Mouse (Mus musculus) limb, embryonic 14.5 days (tissue): ENCODE measurements around the gene Tecta. TPM values are rescaled to one million over a fixed set of nuclear protein-coding genes. Genes with fewer than 3 reads are reported as not detected.

ENCODE experiments used
- ATAC-seq: fragments of 200-750 bp; cut with Nextera tagmentation; 2 replicates; pipeline ENCODE4 v1.8.0; 2017; ENCODE audit warnings: low read depth, moderate number of reproducible peaks, moderate TSS enrichment; ENCODE audit not compliant: low FRiP score
- DNase-seq: peaks from one replicate; pipeline ENCODE4 v3.0.0-alpha.2; 2015; ENCODE audit warnings: low spot score
- H3K27ac ChIP-seq: fragments of 300-500 bp; sonication (generic); replicated peaks from 2 replicates; pipeline ENCODE4 v1.5.1; 2014; ENCODE audit warnings: low read depth, mild to moderate bottlenecking, low read length, moderate library complexity, mixed read lengths
- H3K27me3 ChIP-seq: fragments of 300-500 bp; sonication (generic); 2 replicates; pipeline ENCODE4 v1.6.1; 2014; ENCODE audit warnings: low read length, mixed read lengths; ENCODE audit not compliant: control insufficient read depth, insufficient read depth
- H3K36me3 ChIP-seq: fragments of 300-500 bp; sonication (generic); 2 replicates; pipeline ENCODE4 v1.6.1; 2014; ENCODE audit warnings: mild to moderate bottlenecking, low read length, moderate library complexity, mixed read lengths; ENCODE audit not compliant: control insufficient read depth, insufficient read depth
- H3K4me1 ChIP-seq: fragments of 300-500 bp; sonication (generic); 2 replicates; pipeline ENCODE4 v1.6.1; 2014; ENCODE audit warnings: antibody characterized with exemption, low read length, mixed read lengths; ENCODE audit not compliant: control insufficient read depth, insufficient read depth
- H3K4me2 ChIP-seq: fragments of 300-500 bp; sonication (generic); replicated peaks from 2 replicates; pipeline ENCODE4 v1.6.1; 2014; ENCODE audit warnings: low read depth, mild to moderate bottlenecking, low read length, moderate library complexity; ENCODE audit not compliant: severe bottlenecking
- H3K4me3 ChIP-seq: fragments of 300-500 bp; sonication (generic); replicated peaks from 2 replicates; pipeline ENCODE4 v1.5.1; 2014; ENCODE audit warnings: low read length
- H3K9ac ChIP-seq: fragments of 300-500 bp; sonication (generic); 2 replicates; pipeline ENCODE4 v1.6.1; 2014; ENCODE audit warnings: mild to moderate bottlenecking, low read depth, low read length, moderate library complexity; ENCODE audit not compliant: severe bottlenecking
- H3K9me3 ChIP-seq: fragments of 300-500 bp; sonication (generic); 2 replicates; pipeline ENCODE4 v1.6.1; 2016; ENCODE audit warnings: low read length; ENCODE audit not compliant: control insufficient read depth
- POLR2A ChIP-seq: fragments of 200-500 bp; IDR thresholded peaks from 2 replicates; pipeline ENCODE4 v1.8.0; 2012; ENCODE audit warnings: inconsistent platforms, mild to moderate bottlenecking, moderate library complexity, borderline replicate concordance; ENCODE audit not compliant: insufficient read depth, insufficient read length; ENCODE audit errors: extremely low read depth
- WGBS: fragments of 180-500 bp; shearing (Covaris S2); extraction: QIAGEN DNeasy Blood & Tissue Kit; methylation state at CpG from one replicate; pipeline ENCODE4 v1.1.7; 2014; 5-methylcytosine and 5-hydroxymethylcytosine counted together
- microRNA-seq: library from miRNA; unstranded; fragments of <30 nt; microRNA quantifications from one replicate; pipeline ENCODE4, GENCODE M21; 2016
- polyA plus RNA-seq, 2 experiments: library from polyadenylated mRNA; depleted of rRNA in 1 of 2; stranded (reverse) in 1 of 2; unstranded in 1 of 2; fragments of >200 nt; fragmentation: Nextera tagmentation in 1 of 2; extraction: Ambion mirVana in 1 of 2; gene quantifications; 2 replicates each; pipeline versions ENCODE4 v1.2.1 to v1.2.3; 2012 to 2014

Tecta gene
- polyA plus RNA-seq, 2 experiments = 0.10 to 0.88 TPM

DNA sequence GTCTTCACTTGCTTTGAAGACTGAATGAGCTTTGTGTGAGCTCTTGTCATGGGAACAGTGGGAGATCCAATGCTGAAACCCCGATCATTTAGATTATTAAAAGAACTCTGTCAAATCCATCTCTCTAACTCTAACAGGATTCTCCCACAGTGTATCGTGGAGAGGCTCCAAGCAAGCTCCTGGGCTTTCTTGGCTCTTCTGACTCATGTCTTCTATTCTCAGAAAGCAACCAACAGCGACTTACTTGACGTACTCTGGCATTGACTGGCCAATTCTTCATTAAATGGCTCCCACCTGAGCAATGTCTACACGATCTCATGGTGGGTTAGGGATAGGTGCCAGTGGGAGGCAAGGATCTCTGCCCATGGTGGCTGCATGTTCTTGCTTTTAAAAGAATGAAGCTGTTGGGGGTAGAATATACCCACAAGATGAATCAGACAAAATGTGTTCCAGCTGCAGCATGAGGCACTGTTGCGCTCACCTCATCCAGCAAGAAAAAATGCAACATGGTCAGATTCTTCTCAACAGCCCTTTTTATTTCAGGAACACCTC lies 98.6 kb downstream of the Tecta start:
- ATAC-seq = no peak
- TF ChIP-seq POLR2A = no peak
- Histone ChIP-seq H3K4me1 (no peaks in the 10 kb centered on the region), H3K4me3 (no peak overlapping the region), H3K4me2 (no peak overlapping the region), H3K27ac (no peak overlapping the region), H3K9ac (no peak overlapping the region), H3K36me3 (no peaks in the 10 kb centered on the region), H3K27me3 (no peaks in the 10 kb centered on the region), H3K9me3 (no peaks in the 10 kb centered on the region)
- no peak for DNase-seq
- WGBS = 80% methylated on average over 6 of the region's 6 CpGs

DNA sequence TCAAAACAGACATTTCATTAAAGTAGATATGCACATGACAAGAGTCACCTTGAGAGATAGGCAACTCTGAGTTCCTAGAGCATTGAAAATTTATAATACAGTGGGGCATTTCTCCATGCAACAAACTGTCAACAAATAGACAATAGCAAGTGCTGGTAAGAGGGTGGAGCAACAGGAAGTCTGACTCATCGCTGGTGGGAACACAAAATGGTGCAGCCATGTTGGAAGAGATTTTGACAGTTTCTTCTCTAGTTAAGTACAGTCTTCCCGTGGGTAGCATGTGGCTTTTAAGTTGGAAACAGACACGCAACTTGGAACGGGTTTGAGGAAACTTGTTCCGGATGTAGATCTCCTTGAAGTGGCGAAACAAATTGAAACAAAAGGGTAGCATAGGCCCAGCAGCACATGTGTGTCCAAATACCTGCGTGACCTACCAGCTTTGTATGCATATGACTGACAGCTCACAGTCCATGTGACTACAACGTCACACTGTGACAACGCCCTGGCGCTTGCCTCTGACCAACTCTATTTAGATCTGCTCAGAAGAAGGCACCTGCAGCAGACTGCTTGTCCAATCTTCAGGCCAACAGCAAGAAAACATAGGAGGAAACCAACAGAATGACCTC lies 103.3 kb downstream of the Tecta start:
- H3K4me2 ChIP-seq = no peak overlapping the region
- H3K4me1 ChIP-seq = no peaks in the 10 kb centered on the region
- no peak overlapping the region for H3K9ac ChIP-seq
- no peaks in the 10 kb centered on the region for H3K9me3 ChIP-seq
- 86% methylated on average over 10 of the region's 10 CpGs for WGBS
- no peak overlapping the region for H3K27ac ChIP-seq
- DNase-seq (no peak), ATAC-seq (no peak)
- no peak overlapping the region for H3K4me3 ChIP-seq
- no peak for TF ChIP-seq POLR2A
- H3K27me3 ChIP-seq = no peaks in the 10 kb centered on the region
- no peaks in the 10 kb centered on the region for H3K36me3 ChIP-seq

DNA sequence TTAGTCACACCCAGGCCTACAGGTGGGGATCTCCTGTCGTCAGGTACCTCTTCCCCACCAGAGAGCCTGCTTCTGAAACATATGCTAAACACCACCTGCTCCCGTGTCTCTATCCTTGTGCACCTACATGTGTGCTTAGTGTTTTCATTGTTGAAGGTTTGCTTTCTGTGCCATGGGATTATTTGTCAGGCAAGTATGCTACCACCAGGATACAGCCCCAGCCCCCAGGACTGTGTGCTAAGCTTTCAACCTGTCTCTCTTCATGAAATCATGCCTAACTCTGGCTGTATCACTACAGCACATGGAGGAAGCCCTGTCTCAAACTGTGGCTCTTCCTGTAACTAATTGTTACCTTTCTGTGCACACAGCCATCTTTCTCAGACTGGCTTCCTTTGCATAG lies 105.6 kb downstream of the Tecta start:
- H3K9ac ChIP-seq = no peak overlapping the region
- WGBS = 72% methylated on average over 2 of the region's 2 CpGs
- no peak for ATAC-seq

DNA sequence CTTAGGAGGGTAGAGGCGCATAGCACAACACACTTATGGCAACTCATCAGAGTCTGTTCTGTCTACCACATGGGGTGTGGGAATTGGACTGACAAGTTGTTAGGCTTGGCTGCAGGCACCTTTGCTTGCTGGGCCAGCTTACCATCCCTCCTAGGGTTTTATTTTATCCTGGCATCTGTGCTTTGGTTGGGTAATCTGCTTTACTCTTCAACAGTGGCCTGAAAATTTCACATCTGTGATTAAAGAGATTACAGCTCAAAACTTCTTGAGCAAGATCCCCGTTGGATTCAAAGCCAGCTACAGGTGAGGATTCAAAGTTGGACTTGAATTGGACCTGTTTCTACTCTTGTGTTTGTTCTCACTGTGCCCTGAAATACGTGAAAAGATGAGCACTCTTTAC lies 106.1 kb downstream of the Tecta start:
- Histone ChIP-seq H3K36me3 (no peaks in the 10 kb centered on the region), H3K9ac (no peak overlapping the region), H3K4me3 (no peak overlapping the region), H3K4me2 (no peak overlapping the region), H3K4me1 (no peaks in the 10 kb centered on the region), H3K27me3 (no peaks in the 10 kb centered on the region), H3K27ac (no peak overlapping the region), H3K9me3 (no peaks in the 10 kb centered on the region)
- no peak for TF ChIP-seq POLR2A
- DNase-seq (no peak), ATAC-seq (no peak)
- 73% methylated on average over 3 of the region's 3 CpGs for WGBS

More for the DNA sequence above, 105.6 kb downstream of the Tecta start:
- Histone ChIP-seq H3K4me3 (no peak overlapping the region), H3K9me3 (no peaks in the 10 kb centered on the region), H3K36me3 (no peaks in the 10 kb centered on the region), H3K4me1 (no peaks in the 10 kb centered on the region), H3K27ac (no peak overlapping the region), H3K27me3 (no peaks in the 10 kb centered on the region), H3K4me2 (no peak overlapping the region)
- TF ChIP-seq POLR2A = no peak
- no peak for DNase-seq

DNA sequence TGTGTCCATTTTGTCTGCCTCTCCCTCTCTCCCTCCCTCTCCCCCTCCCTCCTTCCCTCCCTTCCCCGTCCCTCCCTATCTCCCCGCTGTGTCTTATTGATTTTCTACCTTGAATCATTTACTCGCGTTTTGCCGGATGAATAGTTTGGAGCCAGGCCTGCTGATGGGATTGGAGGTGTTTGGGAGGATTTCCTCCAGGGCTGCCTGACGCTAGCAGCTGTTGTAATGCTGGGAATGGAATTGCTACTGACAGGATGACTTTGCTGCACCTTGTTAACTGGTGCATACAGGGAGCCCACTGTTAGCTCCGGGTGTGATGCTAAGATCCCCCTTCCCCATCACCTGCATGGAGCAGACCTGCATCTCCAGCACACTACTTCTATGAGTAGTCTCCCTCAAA lies 106.7 kb downstream of the Tecta start:
- no peaks in the 10 kb centered on the region for H3K27me3 ChIP-seq
- no peak overlapping the region for H3K4me2 ChIP-seq
- H3K27ac ChIP-seq = no peak overlapping the region
- no peaks in the 10 kb centered on the region for H3K4me1 ChIP-seq
- no peak for TF ChIP-seq POLR2A
- no peak overlapping the region for H3K9ac ChIP-seq
- no peaks in the 10 kb centered on the region for H3K9me3 ChIP-seq
- no peak overlapping the region for H3K4me3 ChIP-seq
- no peak for ATAC-seq
- H3K36me3 ChIP-seq = no peaks in the 10 kb centered on the region
- 39% methylated on average over 7 of the region's 7 CpGs for WGBS
- DNase-seq = no peak

DNA sequence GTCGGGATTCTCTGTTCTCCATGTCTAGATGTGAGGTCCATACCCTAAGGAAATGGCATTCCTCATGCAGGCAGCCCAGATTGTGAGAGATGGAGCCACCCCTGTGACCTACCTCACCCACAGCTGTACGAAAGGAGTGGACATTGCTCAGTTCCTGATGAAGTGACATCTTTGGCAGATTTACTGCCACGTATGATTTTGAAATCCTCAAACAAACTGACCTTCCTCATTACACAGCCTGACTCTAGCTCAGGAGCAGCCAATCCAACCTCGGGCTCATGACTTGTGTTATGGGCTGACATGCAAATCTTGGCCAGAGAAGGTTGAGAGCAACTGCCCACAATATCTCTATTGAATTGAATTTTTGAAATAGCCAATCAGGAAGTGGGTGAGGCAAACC lies 120.1 kb downstream of the Tecta start:
- H3K9ac ChIP-seq = no peak overlapping the region
- ATAC-seq (no peak), DNase-seq (no peak)
- no peak for TF ChIP-seq POLR2A
- no peak overlapping the region for H3K27ac ChIP-seq
- H3K36me3 ChIP-seq = no peaks in the 10 kb centered on the region
- no peaks in the 10 kb centered on the region for H3K4me1 ChIP-seq
- H3K4me2 ChIP-seq = no peak overlapping the region
- WGBS = 70% methylated on average over 4 of the region's 4 CpGs
- H3K27me3 ChIP-seq = no peaks in the 10 kb centered on the region
- no peak overlapping the region for H3K4me3 ChIP-seq
- no peaks in the 10 kb centered on the region for H3K9me3 ChIP-seq

Small RNA genes within 50 kb of the gene (microRNA-seq; reads per million reads assigned to microRNA genes)
- not detected for gene Gm44311

Other genes starting within 250 kb of the Tecta start
- gene Sc5d, start 135.7 kb downstream of the Tecta start, polyA plus RNA-seq (2012; rRNA removed) = 38.3 and 51.0 TPM in 2 replicates
- gene Sc5d, start 135.7 kb downstream of the Tecta start, polyA plus RNA-seq (2014; fragmentation: Nextera tagmentation; extraction: Ambion mirVana) = 41.2 and 46.4 TPM in 2 replicates
- 14.2 and 15.2 TPM in 2 replicates for gene Tbcel, start 107.9 kb upstream of the Tecta start, polyA plus RNA-seq (2012; rRNA removed)
- gene Tbcel, start 107.9 kb upstream of the Tecta start, polyA plus RNA-seq (2014; fragmentation: Nextera tagmentation; extraction: Ambion mirVana) = 5.3 TPM in 2 replicates